Mouse (Mus musculus): ENCODE data around the gene Sox15. TPM values are rescaled to one million over a fixed set of nuclear protein-coding genes. Genes with fewer than 3 reads are reported as not detected.

Sox15 gene
- polyA plus RNA-seq, 2 experiments, result 1.5 to 3.0 TPM

DNA sequence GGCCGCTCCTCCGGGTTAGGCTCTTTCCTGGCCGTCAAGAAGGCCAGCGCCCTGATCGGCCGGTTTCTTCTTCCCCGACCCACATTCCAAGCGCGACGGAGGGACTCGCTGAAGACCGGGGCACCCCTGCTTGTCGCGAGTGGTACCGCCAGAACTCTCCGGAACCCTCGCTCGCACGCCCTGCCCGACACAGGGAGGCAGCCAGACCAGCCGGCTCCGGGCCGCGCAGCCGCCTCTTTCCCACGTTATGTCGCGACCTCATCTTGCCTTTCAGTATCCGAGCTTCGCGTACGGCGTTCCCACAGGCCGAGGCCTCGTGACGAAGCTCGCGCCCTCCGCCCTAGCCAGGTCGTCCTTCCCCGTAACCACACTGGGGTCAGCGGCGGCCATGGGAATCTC lies 16.6 kb downstream of the Sox15 start:
- no peak for DNase-seq (ENCODE audit: low spot score)
- no peak for ATAC-seq (ENCODE audit: low FRiP score, low read depth)
- Histone ChIP-seq H3K9ac (ENCODE audit: low read depth, low read length, severe bottlenecking) (peak overlapping the region; percentile 99), H3K9me3 (ENCODE audit: control insufficient read depth, low read length) (no peaks in the 10 kb centered on the region), H3K36me3 (ENCODE audit: control insufficient read depth, insufficient read depth, low read length) (peaks cover 84% of the 10 kb centered on the region), H3K4me1 (ENCODE audit: control insufficient read depth, insufficient read depth, low read length) (peaks cover 15% of the 10 kb centered on the region), H3K4me3 (replicated peaks; ENCODE audit: low read length) (peak overlapping the region; percentile 100), H3K27me3 (ENCODE audit: control insufficient read depth, insufficient read depth, low read length) (no peaks in the 10 kb centered on the region), H3K4me2 (replicated peaks; ENCODE audit: low read depth, low read length, severe bottlenecking) (peak overlapping the region; percentile 88), H3K27ac (replicated peaks; ENCODE audit: low read depth, low read length) (peak overlapping the region; percentile 97)
- WGBS, result under 1% methylated on average over 43 of the region's 43 CpGs
- TF ChIP-seq POLR2A (IDR thresholded peaks at IDR 0.05; ENCODE audit: borderline replicate concordance, extremely low read depth, insufficient read depth, insufficient read length), result no peak

DNA sequence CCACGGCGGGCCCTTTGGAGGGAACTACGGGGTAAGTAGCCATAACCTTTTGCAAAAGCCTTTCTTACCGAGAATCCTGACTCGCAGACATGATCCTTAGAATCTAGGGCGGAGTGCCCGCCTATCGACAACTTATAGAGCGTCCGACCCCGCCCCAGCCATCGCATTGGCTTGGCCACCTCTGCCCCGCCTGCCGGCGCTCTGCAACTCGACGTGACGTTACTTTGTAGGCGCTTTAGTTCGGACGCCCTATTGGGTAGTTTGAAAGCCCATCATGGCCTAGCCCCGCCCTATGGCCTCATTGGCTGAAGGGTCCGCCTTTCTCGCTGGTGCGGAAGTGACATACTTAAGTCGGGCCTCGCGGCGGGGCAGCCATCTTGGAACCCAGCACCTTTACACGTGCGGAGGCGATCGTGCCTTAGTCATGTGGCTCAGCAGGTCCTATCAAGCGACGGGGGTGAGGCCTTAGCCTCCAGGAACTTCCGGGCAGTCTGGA lies 17.1 kb downstream of the Sox15 start, which contains the start of gene Eif4a1:
Gene Eif4a1, minus strand, starts transcription at position 213 of the 496 bp plus-strand sequence.
- H3K27ac ChIP-seq (replicated peaks; ENCODE audit: low read depth, low read length), result peak within 1 kb of the TSS; percentile 97

DNA sequence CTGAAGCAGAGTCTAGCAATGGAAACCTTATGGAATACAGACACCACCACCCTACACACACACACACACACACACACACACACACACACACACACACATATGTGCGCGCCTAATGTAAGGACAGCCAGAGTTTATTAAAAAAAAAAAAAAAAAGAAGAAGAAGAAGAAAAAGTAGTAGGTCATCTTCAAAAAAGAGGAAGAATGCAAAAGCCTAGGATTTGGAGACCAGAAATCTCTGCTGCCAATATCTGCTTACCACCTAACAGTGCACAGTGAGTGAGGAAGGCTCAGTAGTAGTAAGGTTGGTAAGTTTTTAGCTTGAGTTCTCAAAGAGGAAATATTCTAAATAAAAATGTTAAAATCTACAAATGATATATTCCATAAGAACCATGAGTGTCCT lies 24.0 kb downstream of the Sox15 start:
- peaks cover 62% of the 10 kb centered on the region for H3K36me3 ChIP-seq (ENCODE audit: control insufficient read depth, insufficient read depth, low read length)
- H3K27me3 ChIP-seq (ENCODE audit: control insufficient read depth, insufficient read depth, low read length), result no peaks in the 10 kb centered on the region
- ATAC-seq (ENCODE audit: low FRiP score, low read depth), result no peak
- no peak for DNase-seq (ENCODE audit: low spot score)
- peaks cover 23% of the 10 kb centered on the region for H3K4me1 ChIP-seq (ENCODE audit: control insufficient read depth, insufficient read depth, low read length)
- no peak overlapping the region for H3K9ac ChIP-seq (ENCODE audit: low read depth, low read length, severe bottlenecking)
- WGBS, result 100% methylated on average over 2 of the region's 2 CpGs
- H3K9me3 ChIP-seq (ENCODE audit: control insufficient read depth, low read length), result no peaks in the 10 kb centered on the region
- no peak overlapping the region for H3K4me2 ChIP-seq (replicated peaks; ENCODE audit: low read depth, low read length, severe bottlenecking)
- H3K27ac ChIP-seq (replicated peaks; ENCODE audit: low read depth, low read length), result no peak overlapping the region
- no peak for TF ChIP-seq POLR2A (IDR thresholded peaks at IDR 0.05; ENCODE audit: borderline replicate concordance, extremely low read depth, insufficient read depth, insufficient read length)
- no peak overlapping the region for H3K4me3 ChIP-seq (replicated peaks; ENCODE audit: low read length)

More for the DNA sequence above, 17.1 kb downstream of the Sox15 start, which contains the start of gene Eif4a1:
- no peaks in the 10 kb centered on the region for H3K27me3 ChIP-seq (ENCODE audit: control insufficient read depth, insufficient read depth, low read length)
- peaks cover 15% of the 10 kb centered on the region for H3K4me1 ChIP-seq (ENCODE audit: control insufficient read depth, insufficient read depth, low read length)
- H3K9me3 ChIP-seq (ENCODE audit: control insufficient read depth, low read length), result no peaks in the 10 kb centered on the region
- peak; percentile 97 for ATAC-seq (ENCODE audit: low FRiP score, low read depth)
- peak within 1 kb of the TSS; percentile 100 for H3K4me3 ChIP-seq (replicated peaks; ENCODE audit: low read length)
- peaks cover 85% of the 10 kb centered on the region for H3K36me3 ChIP-seq (ENCODE audit: control insufficient read depth, insufficient read depth, low read length)
- peak; percentile 96; the same call in 1 of the 2 replicates for TF ChIP-seq POLR2A (IDR thresholded peaks at IDR 0.05; ENCODE audit: borderline replicate concordance, extremely low read depth, insufficient read depth, insufficient read length)
- H3K9ac ChIP-seq (ENCODE audit: low read depth, low read length, severe bottlenecking), result peak within 1 kb of the TSS; percentile 99
- peak; percentile 100 for DNase-seq (ENCODE audit: low spot score)
- peak within 1 kb of the TSS; percentile 88 for H3K4me2 ChIP-seq (replicated peaks; ENCODE audit: low read depth, low read length, severe bottlenecking)
- under 1% methylated on average over 36 of the region's 36 CpGs for WGBS

DNA sequence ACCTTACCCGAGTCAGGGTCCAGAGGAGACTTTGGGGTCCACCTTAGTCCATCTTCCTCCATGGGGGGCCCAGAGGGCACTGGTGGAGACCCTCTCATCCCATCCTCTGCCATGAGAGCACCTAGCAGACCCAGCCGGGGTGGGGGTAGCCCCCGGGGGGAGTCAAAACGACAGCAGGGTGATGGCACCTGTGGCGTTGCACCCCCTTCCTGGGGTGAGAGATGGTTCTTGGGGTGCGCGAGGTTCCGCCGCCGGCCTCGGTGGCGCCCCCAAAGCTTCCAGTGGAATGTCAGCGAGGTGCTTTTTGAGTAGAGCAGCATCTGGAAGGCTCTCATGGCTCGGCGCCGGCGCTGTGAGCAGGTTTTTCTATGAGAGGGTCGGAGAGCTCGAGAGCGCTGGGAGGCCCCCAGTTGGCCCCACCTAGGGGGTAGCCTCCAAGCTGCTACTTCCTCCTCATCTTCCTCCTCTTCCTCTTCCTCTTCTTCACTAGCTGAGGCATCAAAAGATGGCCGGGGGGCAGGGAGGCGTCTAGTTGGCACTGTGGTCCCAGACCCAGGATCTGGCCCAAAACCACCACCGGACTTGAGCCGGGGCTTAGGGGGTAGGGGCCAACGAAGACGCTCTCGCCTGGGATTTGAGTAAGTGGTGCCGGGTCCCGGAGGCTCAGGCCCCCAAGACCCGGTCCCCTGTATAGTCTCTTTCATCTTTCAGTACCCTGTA lies 25.2 kb downstream of the Sox15 start:
- Histone ChIP-seq H3K27me3 (ENCODE audit: control insufficient read depth, insufficient read depth, low read length) (no peaks in the 10 kb centered on the region), H3K9ac (ENCODE audit: low read depth, low read length, severe bottlenecking) (peak overlapping the region; percentile 74; the same call in 1 of the 2 replicates)

DNA sequence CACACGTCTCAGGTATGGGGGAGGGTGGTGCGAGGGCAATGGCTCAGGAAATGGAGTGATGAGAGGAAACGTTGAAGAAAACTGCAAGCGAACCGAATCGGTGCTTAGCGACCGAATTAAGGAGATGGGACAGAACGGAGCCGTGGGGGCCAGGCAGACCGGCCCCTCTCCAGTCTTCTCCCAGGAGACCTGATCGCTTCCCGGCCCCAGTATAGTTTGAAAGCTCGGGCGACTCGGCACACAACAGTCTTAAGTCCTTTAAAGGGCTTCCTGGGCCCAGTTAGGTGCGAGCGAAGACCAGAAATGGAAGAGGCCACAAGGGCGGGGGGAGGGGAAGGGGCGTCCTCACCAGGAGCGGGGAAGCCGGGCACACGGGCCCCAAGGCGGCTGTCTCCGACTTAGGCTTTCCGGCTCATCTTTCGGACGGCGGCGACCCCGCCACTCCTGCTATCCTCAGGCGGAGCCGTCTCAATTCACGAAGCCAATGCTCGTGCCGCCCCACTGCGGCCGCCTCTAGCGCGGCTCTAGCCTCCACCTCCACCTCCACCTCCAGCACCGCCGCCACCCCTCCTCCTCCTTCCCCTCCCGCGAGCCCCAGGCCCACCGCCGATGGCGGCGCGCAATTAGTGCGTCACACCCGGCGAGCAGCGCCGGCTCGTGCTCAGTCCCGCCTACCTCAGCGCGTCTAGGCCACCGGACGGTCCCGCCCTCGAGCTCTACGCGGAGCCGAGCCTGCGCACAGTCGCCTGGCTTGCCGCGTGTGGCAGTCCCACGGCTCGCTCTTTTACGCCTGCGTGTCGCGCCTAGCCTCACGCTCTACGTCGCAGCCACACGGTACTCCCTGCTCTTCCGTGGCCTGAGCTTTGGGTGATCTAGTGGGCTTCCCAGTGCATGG lies 26.4 kb downstream of the Sox15 start, which contains the start of gene Senp3:
Gene Senp3, minus strand, starts transcription at position 771 of the 895 bp plus-strand sequence.
- H3K9ac ChIP-seq (ENCODE audit: low read depth, low read length, severe bottlenecking), result peak within 1 kb of the TSS; percentile 74
- peak; percentile 92 for ATAC-seq (ENCODE audit: low FRiP score, low read depth)
- H3K4me1 ChIP-seq (ENCODE audit: control insufficient read depth, insufficient read depth, low read length), result peaks cover 35% of the 10 kb centered on the region
- peak within 1 kb of the TSS; percentile 87 for H3K4me3 ChIP-seq (replicated peaks; ENCODE audit: low read length)
- H3K4me2 ChIP-seq (replicated peaks; ENCODE audit: low read depth, low read length, severe bottlenecking), result peak within 1 kb of the TSS; percentile 88
- H3K9me3 ChIP-seq (ENCODE audit: control insufficient read depth, low read length), result no peaks in the 10 kb centered on the region
- peaks cover 38% of the 10 kb centered on the region for H3K36me3 ChIP-seq (ENCODE audit: control insufficient read depth, insufficient read depth, low read length)
- no peaks in the 10 kb centered on the region for H3K27me3 ChIP-seq (ENCODE audit: control insufficient read depth, insufficient read depth, low read length)
- DNase-seq (ENCODE audit: low spot score), result peak; percentile 97
- TF ChIP-seq POLR2A (IDR thresholded peaks at IDR 0.05; ENCODE audit: borderline replicate concordance, extremely low read depth, insufficient read depth, insufficient read length), result peak; percentile 77; the same call in 1 of the 2 replicates
- WGBS, result 2% methylated on average over 58 of the region's 80 CpGs
- peak within 1 kb of the TSS; percentile 87 for H3K27ac ChIP-seq (replicated peaks; ENCODE audit: low read depth, low read length)

More for the DNA sequence above, 25.2 kb downstream of the Sox15 start:
- Histone ChIP-seq H3K4me3 (replicated peaks; ENCODE audit: low read length) (peak overlapping the region; percentile 87), H3K4me2 (replicated peaks; ENCODE audit: low read depth, low read length, severe bottlenecking) (peak overlapping the region; percentile 88), H3K36me3 (ENCODE audit: control insufficient read depth, insufficient read depth, low read length) (peaks cover 51% of the 10 kb centered on the region), H3K27ac (replicated peaks; ENCODE audit: low read depth, low read length) (no peak overlapping the region), H3K9me3 (ENCODE audit: control insufficient read depth, low read length) (no peaks in the 10 kb centered on the region), H3K4me1 (ENCODE audit: control insufficient read depth, insufficient read depth, low read length) (peaks cover 23% of the 10 kb centered on the region)
- WGBS, result 90% methylated on average over 30 of the region's 30 CpGs
- no peak for TF ChIP-seq POLR2A (IDR thresholded peaks at IDR 0.05; ENCODE audit: borderline replicate concordance, extremely low read depth, insufficient read depth, insufficient read length)
- no peak for DNase-seq (ENCODE audit: low spot score)
- no peak for ATAC-seq (ENCODE audit: low FRiP score, low read depth)
